31 mouse cellular contexts compared by ENCODE assay signal in genomic region chr9:54527694-54528093, GRCm38 (mm10). TPM values are rescaled to one million over a fixed set of nuclear protein-coding genes. Genes with fewer than 3 reads are reported as not detected.
DNase-seq lines count a peak whose midpoint lies in the region; ATAC-seq and TF ChIP-seq lines count a peak whose summit lies in the region.
"Had no signal": no experiment of that assay in that cellular context is flagged by ENCODE, and none has a peak within 500 bp of the region (broad histone marks: within the 10 kb centered on the region; RNA-seq: fewer than 3 reads in every experiment).

No protein-coding gene starts in this region.

- H3K27me3 ChIP-seq in intestine, postnatal 0 days (replicated peaks; ENCODE audit: control insufficient read depth, insufficient read depth, low read length), result no peaks in the 10 kb centered on the region
- no peaks in the 10 kb centered on the region for H3K27me3 ChIP-seq in intestine, embryonic 15.5 days (replicated peaks)
- H3K27me3 ChIP-seq in C2C12 (ENCODE audit: control insufficient read depth, insufficient read depth, insufficient read length), result peaks cover 16% of the 10 kb centered on the region
- 0 out of 2 replicates have a peak, but pooled peaks cover 13% of the 10 kb centered on the region for H3K27me3 ChIP-seq in liver, embryonic 12.5 days (replicated peaks)
- H3K27me3 ChIP-seq: midbrain, embryonic 15.5 days had no signal

- no peak overlapping the region for H3K4me3 ChIP-seq in intestine, postnatal 0 days (ENCODE audit: low read depth, low read length)
- H3K4me3 ChIP-seq in intestine, embryonic 15.5 days (replicated peaks), result no peak overlapping the region
- no peak overlapping the region for H3K4me3 ChIP-seq in C2C12 (ENCODE audit: insufficient read depth, poor library complexity, severe bottlenecking)
- H3K4me3 ChIP-seq in liver, embryonic 12.5 days, result no peak overlapping the region
- H3K4me3 ChIP-seq: forebrain, embryonic 10.5 days; gastrocnemius, adult 2 months; limb, embryonic 10.5 days; midbrain, embryonic 15.5 days had no signal

- no peak overlapping the region for H3K4me2 ChIP-seq in intestine, postnatal 0 days (replicated peaks; ENCODE audit: low read depth)
- H3K4me2 ChIP-seq in intestine, embryonic 15.5 days (replicated peaks), result no peak overlapping the region
- no peak overlapping the region for H3K4me2 ChIP-seq in liver, embryonic 12.5 days
- H3K4me2 ChIP-seq: heart, embryonic 11.5 days; midbrain, embryonic 15.5 days had no signal

- ATAC-seq in intestine, postnatal 0 days, result no peak
- no peak for ATAC-seq in intestine, embryonic 15.5 days
- no peak for ATAC-seq in liver, embryonic 12.5 days
- ATAC-seq: midbrain, embryonic 15.5 days had no signal

- H3K4me1 ChIP-seq in intestine, postnatal 0 days (replicated peaks; ENCODE audit: control insufficient read depth, insufficient read depth, low read length), result no peaks in the 10 kb centered on the region
- H3K4me1 ChIP-seq in intestine, embryonic 15.5 days (replicated peaks), result no peaks in the 10 kb centered on the region
- no peaks in the 10 kb centered on the region for H3K4me1 ChIP-seq in liver, embryonic 12.5 days
- H3K4me1 ChIP-seq: limb, embryonic 10.5 days; midbrain, embryonic 15.5 days had no signal

- DNase-seq in cerebellum, postnatal 14 days, result peak; percentile 44 to 55
- no peak for DNase-seq in cerebellum, adult 11-12 months
- DNase-seq in brain, adult 2 months (ENCODE audit: low read depth, low spot score), result peak; percentile 51
- DNase-seq in adrenal gland, postnatal 10 days, result no peak
- DNase-seq: adrenal gland, postnatal 25 days; cerebellum, adult 18-20 months; gastrocnemius, adult 2 months; kidney, adult 2 months; kidney, postnatal 14 days; liver; lung, postnatal 4 days; right cerebral cortex, adult 18-20 months; right cerebral cortex, postnatal 4 days; thymus, postnatal 36 days had no signal

- WGBS in intestine, postnatal 0 days, result 70% methylated on average over 7 of the region's 7 CpGs
- 71% methylated on average over 7 of the region's 7 CpGs for WGBS in intestine, embryonic 15.5 days
- 57% methylated on average over 7 of the region's 7 CpGs for WGBS in liver, embryonic 12.5 days (ENCODE audit: insufficient replicate concordance)

- H3K9me3 ChIP-seq in intestine, postnatal 0 days (ENCODE audit: control insufficient read depth), result no peaks in the 10 kb centered on the region
- H3K9me3 ChIP-seq in intestine, embryonic 15.5 days, result no peaks in the 10 kb centered on the region
- no peaks in the 10 kb centered on the region for H3K9me3 ChIP-seq in liver, embryonic 12.5 days (replicated peaks)
- H3K9me3 ChIP-seq: forebrain, embryonic 10.5 days; limb, embryonic 10.5 days; midbrain, embryonic 15.5 days had no signal

- no peak overlapping the region for H3K9ac ChIP-seq in intestine, postnatal 0 days (ENCODE audit: low read depth, low read length)
- H3K9ac ChIP-seq in intestine, embryonic 15.5 days, result no peak overlapping the region
- no peak overlapping the region for H3K9ac ChIP-seq in liver, embryonic 12.5 days
- H3K9ac ChIP-seq: midbrain, embryonic 15.5 days had no signal

- no peak overlapping the region for H3ac ChIP-seq in C2C12 (ENCODE audit: control insufficient read depth, insufficient read length, low read depth)

- no peak overlapping the region for H3K27ac ChIP-seq in intestine, postnatal 0 days (ENCODE audit: low read depth, low read length)
- no peak overlapping the region for H3K27ac ChIP-seq in intestine, embryonic 15.5 days
- H3K27ac ChIP-seq in liver, embryonic 12.5 days, result no peak overlapping the region
- H3K27ac ChIP-seq: forebrain, embryonic 10.5 days; gastrocnemius, adult 2 months; limb, embryonic 10.5 days; midbrain, embryonic 15.5 days had no signal

- no peaks in the 10 kb centered on the region for H3K79me2 ChIP-seq in C2C12 (ENCODE audit: control insufficient read depth, insufficient read depth)

- no peaks in the 10 kb centered on the region for H3K36me3 ChIP-seq in intestine, postnatal 0 days (ENCODE audit: control insufficient read depth, insufficient read depth)
- no peaks in the 10 kb centered on the region for H3K36me3 ChIP-seq in intestine, embryonic 15.5 days
- no peaks in the 10 kb centered on the region for H3K36me3 ChIP-seq in C2C12 (ENCODE audit: control insufficient read depth, insufficient read depth)
- no peaks in the 10 kb centered on the region for H3K36me3 ChIP-seq in liver, embryonic 12.5 days
- H3K36me3 ChIP-seq: forebrain, embryonic 10.5 days; limb, embryonic 10.5 days; midbrain, embryonic 15.5 days had no signal

- TF ChIP-seq CTCF in intestine, postnatal 0 days (IDR thresholded peaks at IDR 0.05; ENCODE audit: low read depth), result peak; percentile 23
- TF ChIP-seq CTCF in C2C12 (IDR thresholded peaks at IDR 0.05; ENCODE audit: control insufficient read depth, insufficient read depth, insufficient read length), result no peak

- H3K79me3 ChIP-seq in C2C12 (ENCODE audit: low read depth), result no peaks in the 10 kb centered on the region

TF ChIP-seq in C2C12, 6 proteins besides CTCF, POLR2A, EP300 and RAD21:
- TF ChIP-seq MYOD1 (IDR thresholded peaks at IDR 0.05; ENCODE audit: control insufficient read depth, insufficient read length, low read depth) (no peak), USF1 (IDR thresholded peaks at IDR 0.05; ENCODE audit: low read depth) (peak; percentile 17)

RNA-seq across cellular contexts. Expression of gene Sh2d7, which starts 11.1 kb away (rescaled TPM):
- polyA plus RNA-seq in intestine, postnatal 0 days (2015; fragmentation: Nextera tagmentation; extraction: Ambion mirVana), result not detected in 2 replicates
- not detected in 2 replicates for polyA plus RNA-seq in intestine, embryonic 15.5 days (2015; fragmentation: Nextera tagmentation; extraction: Ambion mirVana)
- 0.01 TPM for polyA plus RNA-seq in C2C12 (2012; fragmentation: generic; extraction: Trizol)
- not detected for total RNA-seq in adrenal gland, postnatal 10 days (2021)
- not detected in 2 replicates for polyA plus RNA-seq in liver, embryonic 12.5 days (2016; fragmentation: Nextera tagmentation; extraction: Ambion mirVana)
- total RNA-seq: adrenal gland, postnatal 25 days; common myeloid progenitor, adult 5-6 weeks; gastrocnemius, adult 2 months; megakaryocyte-erythroid progenitor cell, adult 5-6 weeks had no signal
- polyA plus RNA-seq: embryonic facial prominence, embryonic 11.5 days; forebrain, embryonic 10.5 days; gonadal fat pad, adult 2 months; heart, embryonic 11.5 days; heart, postnatal 0 days; kidney, adult 2 months; limb, embryonic 10.5 days; liver, embryonic 16.5 days; lung, embryonic 16.5 days; midbrain, embryonic 15.5 days; neural tube, embryonic 14.5 days; stomach, embryonic 14.5 days had no signal

RNA-seq across cellular contexts. Expression of gene Dmxl2, which starts 26.3 kb away (rescaled TPM):
- polyA plus RNA-seq in intestine, postnatal 0 days (2015; fragmentation: Nextera tagmentation; extraction: Ambion mirVana), result 5.2 and 6.4 TPM in 2 replicates
- polyA plus RNA-seq in intestine, embryonic 15.5 days (2015; fragmentation: Nextera tagmentation; extraction: Ambion mirVana), result 4.1 and 4.4 TPM in 2 replicates
- polyA plus RNA-seq in C2C12 (2012; fragmentation: generic; extraction: Trizol), result 0.25 TPM
- 10 to 100 TPM; 11.7 to 15.2 TPM for total RNA-seq in adrenal gland, postnatal 10 days (2021)
- polyA plus RNA-seq in liver, embryonic 12.5 days (2016; fragmentation: Nextera tagmentation; extraction: Ambion mirVana), result 1.9 and 2.0 TPM in 2 replicates

RNA-seq across cellular contexts. Expression of gene Cib2, which starts 32.3 kb away (rescaled TPM):
- 3.7 and 4.4 TPM in 2 replicates for polyA plus RNA-seq in intestine, postnatal 0 days (2015; fragmentation: Nextera tagmentation; extraction: Ambion mirVana)
- polyA plus RNA-seq in intestine, embryonic 15.5 days (2015; fragmentation: Nextera tagmentation; extraction: Ambion mirVana), result 9.4 and 9.9 TPM in 2 replicates
- 1.9 TPM for polyA plus RNA-seq in C2C12 (2012; fragmentation: generic; extraction: Trizol)
- 10 to 100 TPM; 69.3 to 83.3 TPM for total RNA-seq in adrenal gland, postnatal 10 days (2021)
- polyA plus RNA-seq in liver, embryonic 12.5 days (2016; fragmentation: Nextera tagmentation; extraction: Ambion mirVana), result 2.6 and 2.7 TPM in 2 replicates
- total RNA-seq: common myeloid progenitor, adult 5-6 weeks; megakaryocyte-erythroid progenitor cell, adult 5-6 weeks had no signal

RNA-seq across cellular contexts. Expression of gene Idh3a, which starts 58.4 kb away (rescaled TPM):
- polyA plus RNA-seq in intestine, postnatal 0 days (2015; fragmentation: Nextera tagmentation; extraction: Ambion mirVana), result 131 and 137 TPM in 2 replicates
- 194 and 206 TPM in 2 replicates for polyA plus RNA-seq in intestine, embryonic 15.5 days (2015; fragmentation: Nextera tagmentation; extraction: Ambion mirVana)
- polyA plus RNA-seq in C2C12 (2012; fragmentation: generic; extraction: Trizol), result 84.4 TPM
- 100 to 1,000 TPM; 806 to 826 TPM for total RNA-seq in adrenal gland, postnatal 10 days (2021)
- polyA plus RNA-seq in liver, embryonic 12.5 days (2016; fragmentation: Nextera tagmentation; extraction: Ambion mirVana), result 142 and 150 TPM in 2 replicates

Comparison
In these comparisons a context has a peak if more than half of its experiments do, and no peak if none do; other contexts are left out.
1. DNase-seq: peak in cerebellum, postnatal 14 days (2 of 2) and brain, adult 2 months (single experiment); none in cerebellum, adult 11-12 months (single experiment) and adrenal gland, postnatal 10 days (single experiment).